Mouse (Mus musculus) lung, postnatal 36 days (tissue): ENCODE results near the gene Ulk2.
A peak's percentile ranks its signal among the peaks of the same experiment; 100 is the strongest.

ENCODE experiments used
- DNase-seq: peaks from one replicate; pipeline ENCODE4 v3.0.0; 2022; ENCODE audit warnings: mixed read lengths

The Ulk2 gene

GRCm38 (mm10) chr11:61760518-61760917, 94.4 kb downstream of the Ulk2 start:
- peak; percentile 33 for DNase-seq

GRCm38 (mm10) chr11:61757151-61757550, 97.7 kb downstream of the Ulk2 start:
- no peak for DNase-seq

- peak; percentile 38 for DNase-seq
Observed at GRCm38 (mm10) chr11:61751612-61752011, 103.3 kb downstream of the Ulk2 start.

GRCm38 (mm10) chr11:61747161-61747560, 107.7 kb downstream of the Ulk2 start:
- no peak for DNase-seq

- DNase-seq = no peak
Observed at GRCm38 (mm10) chr11:61745781-61746180, 109.1 kb downstream of the Ulk2 start.

- DNase-seq = no peak
Observed at GRCm38 (mm10) chr11:61744460-61744859, 110.4 kb downstream of the Ulk2 start.

- no peak for DNase-seq
Observed at GRCm38 (mm10) chr11:61743768-61744167, 111.1 kb downstream of the Ulk2 start.

GRCm38 (mm10) chr11:61740500-61740899, 114.4 kb downstream of the Ulk2 start:
- no peak for DNase-seq

GRCm38 (mm10) chr11:61737290-61737689, 117.6 kb downstream of the Ulk2 start:
- no peak for DNase-seq

- DNase-seq = no peak
Observed at GRCm38 (mm10) chr11:61732672-61733071, 122.2 kb downstream of the Ulk2 start.

- DNase-seq = peak; percentile 35
Observed at GRCm38 (mm10) chr11:61728037-61728436, 126.8 kb downstream of the Ulk2 start.
